Mouse (Mus musculus): ENCODE results near the gene Cst3.

- no peak for TF ChIP-seq CTCF (IDR thresholded peaks at IDR 0.05; ENCODE audit: low read depth)
- TF ChIP-seq EP300 (IDR thresholded peaks at IDR 0.05; ENCODE audit: low read depth): no peak
Observed at GRCm38 (mm10) chr2:148877016-148877770, 1.7 kb upstream of the Cst3 start.

All from liver, embryonic 14.5 days (tissue).